Mouse (Mus musculus): ENCODE results near the gene Cblc. TPM values are rescaled to one million over a fixed set of nuclear protein-coding genes. Genes with fewer than 3 reads are reported as not detected.
A peak's percentile ranks its signal among the peaks of the same experiment; 100 is the strongest.

Gene Cblc
- polyA plus RNA-seq, 1 experiment from 2014 or later = not detected

DNA sequence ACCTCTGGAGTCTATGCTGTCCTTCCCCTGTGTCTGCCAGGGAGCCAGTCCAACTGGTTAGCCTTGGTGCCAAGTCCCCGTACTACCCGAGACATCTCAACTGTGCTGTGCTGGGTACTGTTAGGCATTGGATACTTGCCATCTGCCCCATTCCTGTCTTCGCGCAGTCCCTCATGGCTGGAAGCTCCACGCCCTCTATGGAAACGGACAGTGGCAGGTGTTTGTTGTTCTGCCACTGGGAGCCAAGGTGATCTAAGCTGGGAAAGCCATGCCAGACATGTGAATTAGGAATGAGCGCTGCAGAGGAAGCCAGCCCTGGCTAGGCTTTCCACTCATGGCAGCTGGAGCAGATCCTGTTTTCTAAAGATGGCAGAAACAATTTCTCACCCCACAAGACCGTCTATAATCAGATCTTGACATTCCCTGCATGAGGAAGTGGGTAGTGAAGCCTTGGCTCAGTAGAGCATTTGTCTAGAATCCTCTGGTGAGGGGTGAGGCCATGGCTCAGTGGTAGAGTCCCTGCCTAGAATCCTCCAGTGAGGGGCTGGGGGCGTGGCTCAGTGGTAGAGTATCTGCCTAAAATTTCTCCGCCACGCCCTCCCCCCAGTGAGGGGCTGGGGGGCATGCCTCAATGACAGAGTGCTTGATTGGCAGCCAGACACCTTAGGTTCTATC is 19.4 kb downstream of the Cblc start:
- H3K27ac ChIP-seq = no peak overlapping the region
- no peak for ATAC-seq (ENCODE audit: low FRiP score)
- no peak overlapping the region for H3K4me2 ChIP-seq (replicated peaks)
- no peak overlapping the region for H3K9ac ChIP-seq
- no peaks in the 10 kb centered on the region for H3K9me3 ChIP-seq (ENCODE audit: control insufficient read depth, low read length)
- no peak for DNase-seq (ENCODE audit: low spot score)
- H3K36me3 ChIP-seq (replicated peaks; ENCODE audit: control insufficient read depth, insufficient read depth) = no peaks in the 10 kb centered on the region
- H3K4me1 ChIP-seq (replicated peaks; ENCODE audit: control insufficient read depth, insufficient read depth, low read length) = no peaks in the 10 kb centered on the region
- H3K4me3 ChIP-seq (replicated peaks; ENCODE audit: low read length) = no peak overlapping the region
- 90% methylated on average over 11 of the region's 11 CpGs for WGBS
- no peaks in the 10 kb centered on the region for H3K27me3 ChIP-seq (ENCODE audit: control insufficient read depth, insufficient read depth, low read length)

DNA sequence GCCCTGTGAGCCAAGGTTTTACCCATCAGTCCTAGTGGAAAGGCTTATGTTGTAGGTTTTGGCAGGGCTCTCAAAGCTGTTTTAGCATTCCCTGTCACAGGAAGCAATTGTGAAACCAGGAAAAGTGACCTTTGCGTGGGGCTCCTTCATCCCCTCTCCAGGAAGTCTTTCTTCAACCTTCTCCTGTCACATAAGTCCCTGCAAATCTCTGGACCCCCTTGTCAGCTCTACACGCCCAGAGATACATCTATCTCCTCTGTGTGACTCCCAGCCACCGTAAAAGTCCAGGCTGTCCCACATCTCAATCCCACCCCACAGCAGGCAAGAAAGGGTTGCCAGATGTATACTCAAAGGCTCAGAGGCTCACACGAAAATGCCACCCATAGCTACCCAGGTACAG is 24.9 kb downstream of the Cblc start:
- Histone ChIP-seq H3K4me3 (replicated peaks; ENCODE audit: low read length) (no peak overlapping the region), H3K27ac (no peak overlapping the region), H3K9me3 (ENCODE audit: control insufficient read depth, low read length) (no peaks in the 10 kb centered on the region), H3K36me3 (replicated peaks; ENCODE audit: control insufficient read depth, insufficient read depth) (no peaks in the 10 kb centered on the region), H3K9ac (no peak overlapping the region), H3K4me2 (replicated peaks) (no peak overlapping the region), H3K4me1 (replicated peaks; ENCODE audit: control insufficient read depth, insufficient read depth, low read length) (peaks cover 6% of the 10 kb centered on the region), H3K27me3 (ENCODE audit: control insufficient read depth, insufficient read depth, low read length) (peaks cover 38% of the 10 kb centered on the region)
- 62% methylated on average over 4 of the region's 4 CpGs for WGBS
- no peak for ATAC-seq (ENCODE audit: low FRiP score)
- no peak for DNase-seq (ENCODE audit: low spot score)

DNA sequence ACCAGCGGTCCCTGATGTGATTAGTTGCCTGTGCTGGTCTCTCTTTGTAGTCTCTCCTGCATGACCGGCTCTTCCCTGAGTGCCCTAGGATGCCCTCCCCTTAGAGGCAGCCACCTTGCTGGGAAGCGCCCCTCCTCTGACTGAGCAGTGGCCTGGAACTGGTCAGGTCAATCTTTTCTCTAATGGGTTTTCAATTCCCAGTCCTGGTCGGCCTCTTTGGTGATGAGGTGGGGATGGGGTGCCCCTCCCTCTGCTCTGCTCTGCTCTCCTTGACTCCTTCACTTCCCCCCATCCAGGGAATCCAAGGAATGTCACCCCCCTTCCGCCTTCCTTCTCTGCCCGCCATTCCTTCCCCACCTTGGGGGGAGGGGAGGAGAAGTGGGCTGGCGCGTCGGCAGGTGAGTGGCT is 25.6 kb downstream of the Cblc start, which contains the start of gene Bcam:
Gene Bcam, minus strand, starts transcription at position 33 of the 408 bp plus-strand sequence.
- Histone ChIP-seq H3K4me3 (replicated peaks; ENCODE audit: low read length) (peak within 1 kb of the TSS; percentile 35), H3K27ac (no peak within 1 kb of the TSS), H3K4me2 (replicated peaks) (peak within 1 kb of the TSS; percentile 68), H3K27me3 (ENCODE audit: control insufficient read depth, insufficient read depth, low read length) (peaks cover 38% of the 10 kb centered on the region), H3K36me3 (replicated peaks; ENCODE audit: control insufficient read depth, insufficient read depth) (no peaks in the 10 kb centered on the region), H3K9me3 (ENCODE audit: control insufficient read depth, low read length) (no peaks in the 10 kb centered on the region), H3K4me1 (replicated peaks; ENCODE audit: control insufficient read depth, insufficient read depth, low read length) (peaks cover 6% of the 10 kb centered on the region), H3K9ac (peak within 1 kb of the TSS; percentile 59)
- DNase-seq (ENCODE audit: low spot score) = no peak
- peak; percentile 12; the same call in 1 of the 2 replicates for ATAC-seq (ENCODE audit: low FRiP score)
- WGBS = 1% methylated on average over 9 of the region's 9 CpGs

GRCm38 (mm10) chr7:19770375-19770754 is 26.2 kb downstream of the Cblc start:
- Histone ChIP-seq H3K27me3 (ENCODE audit: control insufficient read depth, insufficient read depth, low read length) (peaks cover 38% of the 10 kb centered on the region), H3K4me2 (replicated peaks) (peak overlapping the region; percentile 68), H3K4me3 (replicated peaks; ENCODE audit: low read length) (peak overlapping the region; percentile 35), H3K4me1 (replicated peaks; ENCODE audit: control insufficient read depth, insufficient read depth, low read length) (peaks cover 6% of the 10 kb centered on the region), H3K9me3 (ENCODE audit: control insufficient read depth, low read length) (no peaks in the 10 kb centered on the region), H3K27ac (no peak overlapping the region), H3K36me3 (replicated peaks; ENCODE audit: control insufficient read depth, insufficient read depth) (no peaks in the 10 kb centered on the region), H3K9ac (peak overlapping the region; percentile 59)
- WGBS = under 1% methylated on average over 28 of the region's 28 CpGs
- ATAC-seq (ENCODE audit: low FRiP score) (peak; percentile 79), DNase-seq (ENCODE audit: low spot score) (peak; percentile 68)

DNA sequence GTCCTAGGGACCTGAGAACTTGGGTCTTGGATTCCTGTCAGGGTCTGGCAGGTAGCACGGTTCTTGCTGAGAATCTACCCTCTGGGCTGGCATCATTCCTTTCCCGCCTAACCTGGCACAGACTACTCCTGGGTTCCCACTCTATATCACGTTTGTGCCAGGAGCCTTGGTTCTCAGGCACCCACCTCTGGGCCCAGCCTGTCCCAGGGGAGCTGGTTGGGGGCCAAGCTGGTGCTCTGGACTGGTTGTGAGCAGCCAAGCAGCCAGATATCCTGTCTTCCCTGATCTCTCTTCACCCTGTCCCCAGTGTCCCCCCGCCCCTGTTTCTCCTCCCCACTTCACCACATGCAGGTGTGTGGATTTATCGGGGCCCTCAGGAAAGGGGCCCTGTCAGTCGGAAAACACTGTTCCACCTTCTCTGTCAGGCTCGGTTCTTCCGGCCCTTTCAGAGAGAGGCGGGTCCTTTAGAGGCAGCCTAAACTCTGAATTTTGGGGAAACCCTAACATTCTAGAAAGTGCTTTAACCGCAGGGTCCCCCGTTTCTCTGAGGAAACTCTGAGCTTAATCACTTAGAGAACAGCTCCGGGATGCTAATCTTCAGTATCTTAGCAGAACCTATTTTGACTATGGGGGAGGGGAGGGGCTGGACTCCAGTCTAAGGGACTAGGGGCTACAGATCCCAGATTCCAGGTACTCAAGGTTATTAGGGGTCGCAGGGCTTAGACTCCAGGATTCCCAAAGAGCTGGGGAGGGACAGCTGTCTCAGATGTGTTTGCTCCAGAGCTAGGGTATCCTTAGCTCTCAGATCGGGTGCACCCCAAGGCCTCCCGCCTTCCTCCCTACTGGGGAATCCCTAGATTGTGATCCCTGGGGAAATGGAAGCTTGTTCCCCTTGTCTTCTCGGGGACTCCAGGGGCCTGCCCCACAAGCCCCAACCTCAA is 26.9 kb downstream of the Cblc start:
- ATAC-seq (ENCODE audit: low FRiP score) = no peak
- DNase-seq (ENCODE audit: low spot score) = no peak
- H3K9ac ChIP-seq = peak overlapping the region; percentile 59
- H3K36me3 ChIP-seq (replicated peaks; ENCODE audit: control insufficient read depth, insufficient read depth) = no peaks in the 10 kb centered on the region
- peak overlapping the region; percentile 35 for H3K4me3 ChIP-seq (replicated peaks; ENCODE audit: low read length)
- 11% methylated on average over 16 of the region's 16 CpGs for WGBS
- H3K27ac ChIP-seq = no peak overlapping the region
- peaks cover 38% of the 10 kb centered on the region for H3K27me3 ChIP-seq (ENCODE audit: control insufficient read depth, insufficient read depth, low read length)
- no peaks in the 10 kb centered on the region for H3K9me3 ChIP-seq (ENCODE audit: control insufficient read depth, low read length)
- H3K4me1 ChIP-seq (replicated peaks; ENCODE audit: control insufficient read depth, insufficient read depth, low read length) = peaks cover 6% of the 10 kb centered on the region
- H3K4me2 ChIP-seq (replicated peaks) = peak overlapping the region; percentile 68

DNA sequence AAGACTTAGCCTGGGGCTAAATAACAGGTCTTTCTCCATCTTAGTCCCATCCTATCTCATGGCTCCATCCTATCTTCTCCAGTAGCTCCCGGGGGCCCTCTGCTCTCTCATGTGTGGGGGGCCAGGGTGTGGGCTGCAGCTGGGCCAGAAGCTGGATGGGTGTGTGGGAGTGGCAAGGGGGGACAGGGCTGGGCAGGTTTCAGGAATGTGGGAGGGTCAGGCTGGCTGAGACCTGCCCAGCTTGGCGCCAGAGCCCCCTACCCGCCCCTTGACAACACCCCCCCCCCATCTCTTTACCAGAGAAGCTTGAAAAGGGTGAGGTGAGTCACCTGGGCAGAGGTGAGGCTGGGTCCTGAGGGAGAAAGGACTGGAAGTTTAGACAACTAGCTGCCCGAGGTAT is 27.6 kb downstream of the Cblc start:
- Histone ChIP-seq H3K4me3 (replicated peaks; ENCODE audit: low read length) (no peak overlapping the region), H3K36me3 (replicated peaks; ENCODE audit: control insufficient read depth, insufficient read depth) (no peaks in the 10 kb centered on the region), H3K27me3 (ENCODE audit: control insufficient read depth, insufficient read depth, low read length) (peaks cover 38% of the 10 kb centered on the region), H3K27ac (no peak overlapping the region), H3K9ac (no peak overlapping the region), H3K4me1 (replicated peaks; ENCODE audit: control insufficient read depth, insufficient read depth, low read length) (peaks cover 6% of the 10 kb centered on the region), H3K4me2 (replicated peaks) (no peak overlapping the region), H3K9me3 (ENCODE audit: control insufficient read depth, low read length) (no peaks in the 10 kb centered on the region)
- no peak for ATAC-seq (ENCODE audit: low FRiP score)
- 31% methylated on average over 4 of the region's 4 CpGs for WGBS
- no peak for DNase-seq (ENCODE audit: low spot score)

GRCm38 (mm10) chr7:19768251-19768650 is 28.4 kb downstream of the Cblc start:
- WGBS = 69% methylated on average over 14 of the region's 14 CpGs
- no peak overlapping the region for H3K4me2 ChIP-seq (replicated peaks)
- peaks cover 38% of the 10 kb centered on the region for H3K27me3 ChIP-seq (ENCODE audit: control insufficient read depth, insufficient read depth, low read length)

DNA sequence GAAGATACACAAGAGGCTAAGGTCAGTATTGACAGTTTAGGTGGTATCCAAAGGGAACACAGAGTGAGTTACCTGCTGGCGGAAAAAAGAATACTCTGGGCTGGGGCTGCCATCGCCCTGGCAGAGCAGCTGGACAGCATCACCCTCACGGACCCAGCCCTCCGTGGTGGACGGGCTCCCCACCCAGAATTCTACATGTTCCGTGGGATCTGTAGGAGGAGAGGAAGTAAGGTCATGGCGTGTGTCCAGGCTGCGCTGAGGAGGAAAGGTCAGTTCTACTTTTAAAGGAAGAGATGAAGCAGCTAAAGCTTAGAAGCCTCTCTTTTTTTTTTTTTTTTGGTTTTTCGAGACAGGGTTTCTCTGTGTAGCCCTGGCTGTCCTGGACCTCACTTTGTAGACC is 32.0 kb downstream of the Cblc start:
- Histone ChIP-seq H3K4me1 (replicated peaks; ENCODE audit: control insufficient read depth, insufficient read depth, low read length) (no peaks in the 10 kb centered on the region), H3K27ac (no peak overlapping the region), H3K9me3 (ENCODE audit: control insufficient read depth, low read length) (no peaks in the 10 kb centered on the region), H3K27me3 (ENCODE audit: control insufficient read depth, insufficient read depth, low read length) (peaks cover 13% of the 10 kb centered on the region), H3K4me2 (replicated peaks) (no peak overlapping the region), H3K4me3 (replicated peaks; ENCODE audit: low read length) (no peak overlapping the region), H3K36me3 (replicated peaks; ENCODE audit: control insufficient read depth, insufficient read depth) (no peaks in the 10 kb centered on the region; the same call in 1 of the 2 replicates), H3K9ac (no peak overlapping the region)
- DNase-seq (ENCODE audit: low spot score) = no peak
- WGBS = 88% methylated on average over 9 of the region's 9 CpGs
- ATAC-seq (ENCODE audit: low FRiP score) = no peak

More at GRCm38 (mm10) chr7:19768251-19768650, 28.4 kb downstream of the Cblc start:
- H3K9ac ChIP-seq = no peak overlapping the region
- no peak overlapping the region for H3K27ac ChIP-seq
- H3K4me3 ChIP-seq (replicated peaks; ENCODE audit: low read length) = no peak overlapping the region
- no peaks in the 10 kb centered on the region for H3K9me3 ChIP-seq (ENCODE audit: control insufficient read depth, low read length)
- peaks cover 6% of the 10 kb centered on the region for H3K4me1 ChIP-seq (replicated peaks; ENCODE audit: control insufficient read depth, insufficient read depth, low read length)
- no peak for ATAC-seq (ENCODE audit: low FRiP score)
- DNase-seq (ENCODE audit: low spot score) = no peak
- H3K36me3 ChIP-seq (replicated peaks; ENCODE audit: control insufficient read depth, insufficient read depth) = no peaks in the 10 kb centered on the region

- H3K9me3 ChIP-seq (ENCODE audit: control insufficient read depth, low read length) = no peaks in the 10 kb centered on the region
- no peaks in the 10 kb centered on the region for H3K4me1 ChIP-seq (replicated peaks; ENCODE audit: control insufficient read depth, insufficient read depth, low read length)
- no peak overlapping the region for H3K27ac ChIP-seq
- no peak overlapping the region for H3K9ac ChIP-seq
- 86% methylated on average over 13 of the region's 13 CpGs for WGBS
- no peak overlapping the region for H3K4me2 ChIP-seq (replicated peaks)
- peaks cover 7% of the 10 kb centered on the region for H3K27me3 ChIP-seq (ENCODE audit: control insufficient read depth, insufficient read depth, low read length)
- no peak for ATAC-seq (ENCODE audit: low FRiP score)
- no peaks in the 10 kb centered on the region; the same call in 1 of the 2 replicates for H3K36me3 ChIP-seq (replicated peaks; ENCODE audit: control insufficient read depth, insufficient read depth)
- no peak overlapping the region for H3K4me3 ChIP-seq (replicated peaks; ENCODE audit: low read length)
- no peak for DNase-seq (ENCODE audit: low spot score)
Measured at GRCm38 (mm10) chr7:19763829-19764477, 32.7 kb downstream of the Cblc start.

All from hindbrain, embryonic 14.5 days (tissue).